Mouse (Mus musculus): ENCODE measurements around the gene Aox3. TPM values are rescaled to one million over a fixed set of nuclear protein-coding genes. Genes with fewer than 3 reads are reported as not detected.
A peak's percentile ranks its signal among the peaks of the same experiment; 100 is the strongest.

The Aox3 gene
- 0.52 and 0.82 TPM in 2 replicates for polyA plus RNA-seq (2015; fragmentation: Nextera tagmentation; extraction: Ambion mirVana)

DNA sequence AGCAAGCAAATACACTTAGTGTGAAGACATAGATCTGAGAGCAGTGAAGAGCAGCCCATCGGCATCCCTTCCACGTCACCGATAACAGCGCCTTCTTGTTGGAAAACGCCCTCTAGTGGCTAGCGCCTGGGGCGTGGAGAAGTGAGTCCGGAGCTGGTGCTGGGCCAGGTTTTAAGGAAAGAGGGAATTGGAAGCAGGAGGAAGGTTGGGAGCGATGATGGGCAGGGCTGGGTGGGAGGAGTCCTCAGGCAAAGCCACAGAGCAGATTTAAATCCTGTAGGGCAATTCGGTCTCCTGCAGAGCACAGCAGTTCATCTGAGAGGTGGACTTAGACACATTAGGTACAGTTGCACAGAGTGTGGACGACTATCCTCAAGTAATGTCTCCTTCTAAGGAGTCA, at the start of gene Aox3:
Gene Aox3, plus strand, starts transcription at position 251 of the 400 bp plus-strand sequence.
- Histone ChIP-seq H3K4me3 (replicated peaks) (no peak within 1 kb of the TSS), H3K36me3 (no peaks in the 10 kb centered on the region), H3K4me1 (replicated peaks) (no peaks in the 10 kb centered on the region), H3K9me3 (no peaks in the 10 kb centered on the region), H3K27ac (no peak within 1 kb of the TSS), H3K27me3 (replicated peaks) (no peaks in the 10 kb centered on the region), H3K4me2 (replicated peaks) (peak within 1 kb of the TSS; percentile 32; the same call in 1 of the 2 replicates), H3K9ac (no peak within 1 kb of the TSS)
- 16% methylated on average over 11 of the region's 11 CpGs for WGBS
- ATAC-seq: peak; percentile 41; the same call in 1 of the 2 replicates

DNA sequence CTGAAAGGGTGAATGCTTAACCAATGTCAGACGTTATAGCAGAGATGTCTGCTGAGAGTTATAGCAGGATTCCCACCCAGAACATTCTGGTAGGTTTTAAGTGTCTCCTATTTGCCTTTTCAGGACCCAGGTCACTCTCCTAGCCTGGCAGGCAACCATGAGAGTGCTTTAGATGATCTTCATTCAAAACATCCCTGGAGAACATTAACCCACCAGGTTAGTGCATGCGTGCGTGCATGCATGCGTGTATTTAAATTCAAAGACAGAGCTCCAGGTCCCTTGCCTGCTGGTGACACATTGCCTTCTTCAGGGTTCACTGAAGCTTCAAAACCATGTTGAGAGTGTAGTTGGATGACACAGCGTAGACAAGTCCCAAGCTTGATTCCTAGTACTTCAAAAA, 47.8 kb upstream of the Aox3 start:
- no peaks in the 10 kb centered on the region for H3K27me3 ChIP-seq (replicated peaks)
- H3K27ac ChIP-seq: no peak overlapping the region
- H3K36me3 ChIP-seq: no peaks in the 10 kb centered on the region
- H3K9me3 ChIP-seq: no peaks in the 10 kb centered on the region
- H3K4me2 ChIP-seq (replicated peaks): no peak overlapping the region
- WGBS: 89% methylated on average over 5 of the region's 5 CpGs
- no peak for ATAC-seq
- H3K9ac ChIP-seq: no peak overlapping the region
- no peak overlapping the region for H3K4me3 ChIP-seq (replicated peaks)
- no peaks in the 10 kb centered on the region for H3K4me1 ChIP-seq (replicated peaks)

DNA sequence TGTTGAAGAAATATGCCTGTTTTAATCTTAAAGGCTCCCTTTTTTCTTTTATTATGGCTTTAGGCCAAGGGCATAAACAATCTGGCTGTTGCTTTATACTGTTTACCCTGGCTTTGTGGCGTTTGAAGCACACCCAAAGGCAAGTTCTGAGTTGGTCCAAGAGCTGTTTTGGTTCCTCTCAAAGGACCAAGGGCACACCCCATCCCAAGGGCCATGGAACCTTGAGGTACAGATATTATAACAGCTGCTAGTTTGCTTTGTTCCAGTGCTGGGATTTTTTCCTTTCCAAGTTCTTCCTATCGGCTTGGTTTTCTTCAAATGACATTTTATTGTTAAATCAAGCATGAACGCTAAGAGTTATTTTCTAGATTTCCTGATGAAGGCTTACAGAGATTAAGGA, 47.3 kb upstream of the Aox3 start:
- Histone ChIP-seq H3K27me3 (replicated peaks) (no peaks in the 10 kb centered on the region), H3K4me1 (replicated peaks) (no peaks in the 10 kb centered on the region), H3K36me3 (no peaks in the 10 kb centered on the region), H3K9me3 (no peaks in the 10 kb centered on the region), H3K4me2 (replicated peaks) (no peak overlapping the region), H3K4me3 (replicated peaks) (no peak overlapping the region), H3K27ac (no peak overlapping the region), H3K9ac (no peak overlapping the region)
- no peak for ATAC-seq
- 71% methylated on average over 3 of the region's 3 CpGs for WGBS

DNA sequence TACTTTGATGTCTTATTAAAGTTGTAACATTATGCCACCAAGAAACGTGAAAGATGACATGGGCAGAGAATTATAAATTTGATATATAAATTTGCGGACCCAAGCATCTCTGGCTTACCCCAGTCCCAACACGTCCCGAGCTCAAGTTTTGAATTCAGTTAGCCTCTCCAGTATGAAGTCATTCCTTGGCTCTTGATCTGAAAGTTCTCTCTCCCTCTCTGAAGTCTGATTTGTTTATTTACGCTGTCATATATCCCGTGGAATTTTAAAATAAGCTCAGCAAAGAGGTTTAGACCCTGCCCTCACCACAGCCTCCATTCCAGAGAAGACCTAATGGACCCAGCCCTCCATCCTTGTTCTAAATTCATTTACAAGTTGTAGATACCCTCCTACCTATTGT, 43.7 kb upstream of the Aox3 start:
- WGBS: 73% methylated on average over 6 of the region's 6 CpGs
- Histone ChIP-seq H3K4me3 (replicated peaks) (no peak overlapping the region), H3K9ac (no peak overlapping the region), H3K27me3 (replicated peaks) (no peaks in the 10 kb centered on the region), H3K27ac (no peak overlapping the region), H3K9me3 (no peaks in the 10 kb centered on the region), H3K4me2 (replicated peaks) (no peak overlapping the region), H3K36me3 (no peaks in the 10 kb centered on the region), H3K4me1 (replicated peaks) (no peaks in the 10 kb centered on the region)
- ATAC-seq: no peak

DNA sequence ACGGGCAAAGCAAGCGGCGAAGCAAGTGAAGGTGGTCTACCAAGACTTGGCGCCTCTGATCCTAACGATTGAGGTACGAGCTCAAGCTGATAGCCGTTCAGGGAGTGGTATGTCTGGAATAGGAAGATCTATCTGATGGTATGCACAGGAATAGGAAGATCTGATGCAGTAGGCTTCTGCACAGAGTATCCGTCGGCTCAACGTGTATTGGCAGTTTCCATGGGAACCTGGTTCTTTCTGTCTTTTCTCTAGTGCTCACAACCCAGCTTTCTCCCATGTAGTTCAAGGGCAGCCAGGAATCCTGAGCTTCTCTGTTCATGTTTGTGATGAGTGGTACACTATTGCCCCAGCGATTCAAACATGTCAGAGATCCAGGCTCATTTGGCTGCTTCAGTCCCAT, 42.8 kb upstream of the Aox3 start:
- Histone ChIP-seq H3K9me3 (no peaks in the 10 kb centered on the region), H3K36me3 (no peaks in the 10 kb centered on the region), H3K4me2 (replicated peaks) (no peak overlapping the region), H3K27ac (no peak overlapping the region), H3K4me1 (replicated peaks) (no peaks in the 10 kb centered on the region), H3K4me3 (replicated peaks) (no peak overlapping the region), H3K27me3 (replicated peaks) (no peaks in the 10 kb centered on the region), H3K9ac (no peak overlapping the region)
- 93% methylated on average over 11 of the region's 11 CpGs for WGBS
- no peak for ATAC-seq

DNA sequence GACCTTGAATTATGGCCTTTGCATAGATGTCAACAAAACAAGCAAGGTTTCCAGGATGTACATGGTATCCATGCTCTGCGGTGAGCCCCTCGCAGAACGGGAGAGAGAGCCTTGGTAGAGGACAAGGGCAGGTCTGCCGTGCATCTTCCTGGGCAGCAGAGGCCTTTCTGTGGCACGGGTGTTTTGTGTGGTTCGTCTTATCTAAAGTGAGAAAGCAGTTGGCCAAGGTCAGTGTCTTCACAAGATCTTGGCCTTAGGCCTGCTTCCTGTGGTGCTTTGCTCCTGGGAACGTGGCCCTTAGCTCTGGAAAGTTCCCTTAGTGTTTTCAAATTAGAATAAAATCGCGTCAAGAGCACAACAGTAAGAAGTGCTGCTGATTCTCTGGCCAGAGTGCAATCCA, 41.9 kb upstream of the Aox3 start:
- Histone ChIP-seq H3K4me1 (replicated peaks) (no peaks in the 10 kb centered on the region), H3K27ac (no peak overlapping the region), H3K36me3 (no peaks in the 10 kb centered on the region), H3K9me3 (no peaks in the 10 kb centered on the region), H3K27me3 (replicated peaks) (no peaks in the 10 kb centered on the region), H3K9ac (no peak overlapping the region), H3K4me2 (replicated peaks) (no peak overlapping the region), H3K4me3 (replicated peaks) (no peak overlapping the region)
- WGBS: 73% methylated on average over 9 of the region's 9 CpGs
- ATAC-seq: no peak

DNA sequence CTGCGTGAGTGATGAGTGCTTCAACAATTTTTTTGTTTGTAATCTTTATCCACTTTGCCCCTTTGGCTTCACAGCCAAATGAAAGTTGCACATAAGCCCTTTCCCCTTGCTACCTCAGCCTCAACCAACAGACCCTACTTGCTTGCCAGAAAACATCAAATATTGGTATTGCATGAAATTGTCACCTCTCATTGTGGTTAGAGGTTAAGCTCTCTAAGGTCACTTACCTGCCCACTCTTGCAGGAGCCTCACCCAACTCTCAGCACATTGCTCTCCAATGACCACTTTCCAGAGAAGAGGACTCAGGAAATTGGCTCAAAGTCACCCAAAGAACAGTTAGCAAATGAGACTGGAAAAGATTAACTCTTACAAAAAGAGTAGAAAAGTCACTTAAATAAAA, 41.4 kb upstream of the Aox3 start:
- ATAC-seq: no peak
- Histone ChIP-seq H3K9ac (no peak overlapping the region), H3K4me2 (replicated peaks) (no peak overlapping the region), H3K4me1 (replicated peaks) (no peaks in the 10 kb centered on the region), H3K27me3 (replicated peaks) (no peaks in the 10 kb centered on the region), H3K4me3 (replicated peaks) (no peak overlapping the region), H3K36me3 (no peaks in the 10 kb centered on the region), H3K9me3 (no peaks in the 10 kb centered on the region), H3K27ac (no peak overlapping the region)
- 78% methylated on average over 1 of the region's 1 CpGs for WGBS

DNA sequence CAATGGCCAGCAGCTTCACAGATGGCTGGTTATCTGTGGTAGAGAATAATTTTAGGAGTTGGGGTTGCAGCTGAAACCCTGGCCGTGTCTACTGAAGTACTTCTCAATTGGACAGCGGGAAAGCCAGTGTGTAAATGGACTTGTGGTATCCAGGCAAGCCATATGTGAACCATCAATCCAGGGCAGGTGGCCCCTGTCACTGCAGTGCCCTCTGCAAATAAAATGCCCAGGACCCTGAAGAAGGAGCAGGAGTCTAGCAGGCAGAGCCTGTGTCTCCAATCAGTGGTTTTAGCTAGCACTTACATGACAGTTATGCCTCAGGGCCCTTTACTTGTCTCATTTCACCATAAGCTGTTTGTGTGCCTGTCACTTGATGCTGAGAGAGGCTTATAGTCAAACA, 40.5 kb upstream of the Aox3 start:
- Histone ChIP-seq H3K4me1 (replicated peaks) (no peaks in the 10 kb centered on the region), H3K4me3 (replicated peaks) (no peak overlapping the region), H3K36me3 (no peaks in the 10 kb centered on the region), H3K27me3 (replicated peaks) (no peaks in the 10 kb centered on the region), H3K27ac (no peak overlapping the region), H3K4me2 (replicated peaks) (no peak overlapping the region), H3K9me3 (no peaks in the 10 kb centered on the region), H3K9ac (no peak overlapping the region)
- no peak for ATAC-seq
- 70% methylated on average over 2 of the region's 2 CpGs for WGBS

DNA sequence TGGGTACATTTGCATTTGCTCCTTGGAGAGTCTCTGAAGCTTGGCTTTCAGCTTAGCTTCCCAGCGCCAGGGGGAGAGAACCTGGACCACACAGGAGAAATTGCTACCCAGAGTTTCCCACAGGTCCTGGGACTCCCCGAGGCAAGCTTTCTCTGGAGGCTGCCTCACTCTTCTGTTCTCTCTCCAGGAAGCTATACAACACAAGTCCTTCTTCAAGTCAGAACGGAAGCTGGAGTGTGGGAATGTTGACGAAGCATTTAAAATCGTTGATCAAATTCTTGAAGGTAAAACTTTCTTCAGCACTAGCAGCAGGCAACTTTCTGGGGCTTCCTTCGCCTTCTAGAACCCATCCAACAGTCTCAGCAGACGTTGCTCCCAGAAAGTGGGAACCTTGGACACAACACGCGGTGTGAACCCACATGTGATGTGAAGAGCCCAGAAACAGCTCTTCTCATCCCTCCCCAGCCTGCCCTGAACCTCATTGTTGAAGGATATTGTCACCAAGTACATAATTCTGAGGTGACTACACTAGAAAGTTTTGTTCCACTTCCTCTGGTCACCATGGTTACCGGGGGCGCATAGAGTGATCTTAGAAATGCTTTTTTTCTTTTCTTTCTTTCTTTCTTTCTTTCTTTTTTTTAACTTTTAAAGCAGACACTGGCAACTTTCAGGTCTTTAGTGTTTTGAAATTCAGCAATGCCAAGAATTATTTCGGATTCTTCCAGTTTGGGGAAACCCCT, 39.8 kb upstream of the Aox3 start:
- no peaks in the 10 kb centered on the region for H3K27me3 ChIP-seq (replicated peaks)
- H3K4me2 ChIP-seq (replicated peaks): no peak overlapping the region
- H3K36me3 ChIP-seq: no peaks in the 10 kb centered on the region
- H3K27ac ChIP-seq: no peak overlapping the region
- no peaks in the 10 kb centered on the region for H3K9me3 ChIP-seq
- H3K9ac ChIP-seq: no peak overlapping the region
- 71% methylated on average over 12 of the region's 12 CpGs for WGBS
- no peak overlapping the region for H3K4me3 ChIP-seq (replicated peaks)
- H3K4me1 ChIP-seq (replicated peaks): no peaks in the 10 kb centered on the region
- no peak for ATAC-seq

DNA sequence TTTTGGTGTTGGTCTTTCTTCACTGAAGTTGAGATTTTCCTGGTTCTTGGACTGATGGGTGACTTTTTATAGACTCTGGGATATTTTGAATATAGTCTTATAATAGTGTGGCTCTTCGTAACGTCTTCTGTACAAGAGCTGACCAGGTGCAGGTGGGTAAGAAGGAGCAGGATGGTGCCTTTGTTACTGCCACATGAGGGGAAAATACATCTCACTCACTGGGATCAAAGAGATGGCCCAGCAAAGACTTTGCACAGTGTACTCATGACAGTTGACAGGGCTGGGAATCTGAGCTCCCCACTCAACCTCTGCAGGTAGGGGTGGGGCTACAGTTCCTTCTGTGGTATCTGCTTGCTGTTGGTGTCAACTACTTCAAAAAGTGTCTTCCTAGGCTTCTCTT, 38.7 kb upstream of the Aox3 start:
- Histone ChIP-seq H3K9ac (no peak overlapping the region), H3K27me3 (replicated peaks) (no peaks in the 10 kb centered on the region), H3K4me1 (replicated peaks) (no peaks in the 10 kb centered on the region), H3K36me3 (no peaks in the 10 kb centered on the region), H3K27ac (no peak overlapping the region), H3K4me2 (replicated peaks) (no peak overlapping the region), H3K4me3 (replicated peaks) (no peak overlapping the region), H3K9me3 (no peaks in the 10 kb centered on the region)
- no peak for ATAC-seq
- 92% methylated on average over 2 of the region's 2 CpGs for WGBS

DNA sequence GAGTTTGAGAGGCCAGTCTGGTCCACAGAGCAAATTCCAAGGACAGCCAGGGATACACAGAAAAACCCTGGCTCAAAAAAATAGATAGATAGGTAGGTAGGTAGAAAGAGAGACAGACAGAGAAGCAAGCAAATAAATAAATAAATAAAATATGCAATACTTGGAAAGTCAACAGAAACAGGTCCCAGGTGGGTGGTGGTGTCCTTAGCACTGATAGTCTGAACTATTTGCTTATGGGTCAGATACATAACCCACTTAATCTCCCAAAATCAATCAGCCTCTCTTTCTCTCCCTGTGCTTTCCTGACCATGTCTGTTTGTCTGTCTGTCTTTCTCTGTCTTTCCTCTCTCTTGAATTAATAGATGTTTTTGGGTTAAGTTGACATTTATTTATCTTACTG, 35.0 kb upstream of the Aox3 start:
- Histone ChIP-seq H3K27me3 (replicated peaks) (no peaks in the 10 kb centered on the region), H3K27ac (no peak overlapping the region), H3K9ac (no peak overlapping the region), H3K4me2 (replicated peaks) (no peak overlapping the region), H3K36me3 (no peaks in the 10 kb centered on the region), H3K4me1 (replicated peaks) (no peaks in the 10 kb centered on the region), H3K4me3 (replicated peaks) (no peak overlapping the region), H3K9me3 (no peaks in the 10 kb centered on the region)
- ATAC-seq: no peak

DNA sequence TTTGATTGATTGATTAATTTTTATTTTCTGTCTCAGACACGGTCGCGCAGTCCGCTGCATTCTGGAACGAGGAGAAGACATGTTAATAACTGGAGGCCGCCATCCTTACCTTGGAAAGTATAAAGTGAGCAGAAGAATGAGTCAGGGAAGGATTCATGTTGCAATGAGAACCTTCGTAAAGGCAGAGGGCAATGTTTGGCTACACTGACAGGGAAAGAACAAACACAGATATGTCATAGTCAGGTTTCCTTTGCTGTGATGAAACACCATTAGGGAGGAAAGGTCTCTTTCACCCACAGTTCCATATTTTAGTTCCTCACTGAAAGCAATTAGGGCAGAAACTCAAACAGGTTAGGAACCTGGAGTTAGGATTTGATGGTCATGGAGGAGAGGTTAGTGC, 34.5 kb upstream of the Aox3 start:
- H3K27ac ChIP-seq: no peak overlapping the region
- H3K9ac ChIP-seq: no peak overlapping the region
- no peak overlapping the region for H3K4me3 ChIP-seq (replicated peaks)
- no peak overlapping the region for H3K4me2 ChIP-seq (replicated peaks)
- no peaks in the 10 kb centered on the region for H3K27me3 ChIP-seq (replicated peaks)
- no peaks in the 10 kb centered on the region for H3K4me1 ChIP-seq (replicated peaks)
- ATAC-seq: no peak
- H3K36me3 ChIP-seq: no peaks in the 10 kb centered on the region
- 69% methylated on average over 7 of the region's 7 CpGs for WGBS
- H3K9me3 ChIP-seq: no peaks in the 10 kb centered on the region

DNA sequence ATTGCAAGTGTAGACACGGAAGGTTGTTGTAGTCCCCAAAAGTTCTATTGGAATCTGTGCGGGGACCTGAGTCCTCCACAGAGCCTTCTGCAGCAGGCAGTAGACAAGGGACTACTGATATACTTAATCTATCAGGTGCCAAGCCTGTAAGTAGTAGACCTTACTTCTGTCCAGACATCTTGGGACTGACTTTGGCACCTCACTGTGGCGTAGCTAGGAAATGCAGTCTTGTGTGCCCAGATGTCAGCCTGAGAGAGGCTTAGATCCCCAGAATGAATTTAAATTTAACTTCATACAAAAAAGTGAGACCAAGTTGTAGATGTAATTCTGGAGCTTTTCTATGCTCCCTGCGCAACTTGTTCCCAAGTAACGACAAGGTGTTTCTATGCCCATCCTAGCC, 33.2 kb upstream of the Aox3 start:
- Histone ChIP-seq H3K36me3 (no peaks in the 10 kb centered on the region), H3K27me3 (replicated peaks) (no peaks in the 10 kb centered on the region), H3K4me3 (replicated peaks) (no peak overlapping the region), H3K4me2 (replicated peaks) (no peak overlapping the region), H3K27ac (no peak overlapping the region), H3K9me3 (no peaks in the 10 kb centered on the region), H3K4me1 (replicated peaks) (no peaks in the 10 kb centered on the region), H3K9ac (no peak overlapping the region)
- ATAC-seq: no peak
- 92% methylated on average over 5 of the region's 5 CpGs for WGBS
